Mouse (Mus musculus): ENCODE measurements at regions not wholly inside any gene's neighbourhood (a gene's known extent, or its start where the extent isn't known, plus 50 kb on each side); places are given as distances from the start of the nearest gene placed in this dataset.

DNA sequence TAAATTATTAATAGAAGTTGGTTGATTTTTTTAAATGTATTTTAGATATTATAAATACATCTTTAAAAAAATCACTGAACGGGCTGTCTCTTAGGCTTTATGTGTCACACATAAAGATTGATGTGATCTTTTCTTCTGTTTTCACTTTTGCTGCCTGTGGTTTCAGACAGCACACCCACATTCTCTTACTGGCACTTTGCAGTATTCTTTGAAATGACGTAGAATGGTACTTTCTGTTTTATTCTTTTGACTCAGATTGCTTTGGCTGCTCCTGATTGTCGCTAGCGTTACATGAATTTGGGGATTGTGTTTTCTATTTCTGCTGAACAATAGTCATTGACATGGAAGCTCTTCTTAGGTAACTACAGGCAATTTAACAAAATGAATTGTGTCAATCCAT is 415.4 kb upstream of the Rag2 start:
- H3K9ac ChIP-seq (ENCODE audit: low read depth, low read length) = no peak overlapping the region
- H3K4me1 ChIP-seq (ENCODE audit: control insufficient read depth, insufficient read depth, low read length) = no peaks in the 10 kb centered on the region
- no peak for DNase-seq
- H3K27ac ChIP-seq = no peak overlapping the region
- H3K27me3 ChIP-seq (ENCODE audit: control insufficient read depth, insufficient read depth, low read length) = no peaks in the 10 kb centered on the region
- TF ChIP-seq POLR2A (IDR thresholded peaks at IDR 0.05; ENCODE audit: insufficient read depth, low read depth, low read length) (no peak), EP300 (IDR thresholded peaks at IDR 0.05; ENCODE audit: insufficient read depth, low read depth, low read length) (no peak), CTCF (IDR thresholded peaks at IDR 0.05) (no peak)
- H3K4me3 ChIP-seq = no peak overlapping the region
- no peaks in the 10 kb centered on the region for H3K79me2 ChIP-seq (replicated peaks; ENCODE audit: control insufficient read depth, insufficient read depth, low read length)
- 87% methylated on average over 4 of the region's 4 CpGs for WGBS
- H3K36me3 ChIP-seq (ENCODE audit: control insufficient read depth, insufficient read depth, low read length) = no peaks in the 10 kb centered on the region
- intact Hi-C loops (cut with DNase I) = no loop called here

DNA sequence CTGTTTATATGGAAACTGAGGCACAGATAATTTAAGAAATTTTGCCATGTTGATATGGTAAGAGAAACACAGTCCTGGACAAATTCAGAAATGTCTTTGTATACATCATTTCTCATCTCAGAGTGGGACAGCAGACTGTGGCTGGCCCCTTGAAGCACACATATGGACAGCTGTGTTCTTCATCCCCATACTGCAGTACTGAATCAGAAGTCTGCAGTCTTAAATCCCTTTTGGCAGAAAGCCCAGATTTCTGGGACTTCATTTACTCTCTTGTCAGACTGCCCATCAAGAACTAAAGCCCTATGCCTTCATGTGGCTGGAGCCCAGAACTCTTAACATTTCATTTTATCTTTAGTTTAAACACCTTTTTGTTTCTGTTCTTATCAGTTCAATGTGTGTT is 403.8 kb upstream of the Rag2 start:
- no peak overlapping the region for H3K27ac ChIP-seq
- no peaks in the 10 kb centered on the region for H3K36me3 ChIP-seq (ENCODE audit: control insufficient read depth, insufficient read depth, low read length)
- DNase-seq = no peak
- no peak overlapping the region for H3K4me3 ChIP-seq
- TF ChIP-seq POLR2A (IDR thresholded peaks at IDR 0.05; ENCODE audit: insufficient read depth, low read depth, low read length) (no peak), EP300 (IDR thresholded peaks at IDR 0.05; ENCODE audit: insufficient read depth, low read depth, low read length) (no peak), CTCF (IDR thresholded peaks at IDR 0.05) (no peak)
- intact Hi-C loops (cut with DNase I) = no loop called here
- H3K27me3 ChIP-seq (ENCODE audit: control insufficient read depth, insufficient read depth, low read length) = no peaks in the 10 kb centered on the region
- H3K4me1 ChIP-seq (ENCODE audit: control insufficient read depth, insufficient read depth, low read length) = no peaks in the 10 kb centered on the region
- no peak overlapping the region for H3K9ac ChIP-seq (ENCODE audit: low read depth, low read length)
- no peaks in the 10 kb centered on the region for H3K79me2 ChIP-seq (replicated peaks; ENCODE audit: control insufficient read depth, insufficient read depth, low read length)

DNA sequence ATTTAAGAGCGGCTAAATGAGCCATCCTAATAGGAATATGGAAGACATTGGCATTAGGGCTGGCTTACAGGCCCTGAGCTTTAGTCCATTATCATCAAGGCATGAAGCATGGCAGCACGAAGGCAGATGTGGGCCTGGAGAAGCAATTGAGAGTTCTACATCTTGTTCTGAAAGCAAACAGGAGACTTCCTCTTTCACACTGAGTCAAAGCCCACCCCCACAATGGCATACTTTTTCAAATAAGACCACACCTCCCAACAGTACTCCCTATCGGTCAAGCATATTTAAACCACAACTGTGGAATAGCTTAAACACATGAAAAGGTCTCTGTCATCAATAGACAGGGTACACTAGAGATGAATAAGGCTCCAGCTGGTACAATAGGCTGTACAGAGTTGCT is 381.5 kb upstream of the Rag2 start:
- Histone ChIP-seq H3K79me2 (replicated peaks; ENCODE audit: control insufficient read depth, insufficient read depth, low read length) (no peaks in the 10 kb centered on the region), H3K4me1 (ENCODE audit: control insufficient read depth, insufficient read depth, low read length) (no peaks in the 10 kb centered on the region), H3K9ac (ENCODE audit: low read depth, low read length) (no peak overlapping the region), H3K27ac (no peak overlapping the region), H3K36me3 (ENCODE audit: control insufficient read depth, insufficient read depth, low read length) (no peaks in the 10 kb centered on the region), H3K4me3 (no peak overlapping the region), H3K27me3 (ENCODE audit: control insufficient read depth, insufficient read depth, low read length) (no peaks in the 10 kb centered on the region)
- 83% methylated on average over 3 of the region's 3 CpGs for WGBS
- DNase-seq = no peak
- TF ChIP-seq CTCF (IDR thresholded peaks at IDR 0.05) (no peak), EP300 (IDR thresholded peaks at IDR 0.05; ENCODE audit: insufficient read depth, low read depth, low read length) (no peak)
- intact Hi-C loops (cut with DNase I) = no loop called here

DNA sequence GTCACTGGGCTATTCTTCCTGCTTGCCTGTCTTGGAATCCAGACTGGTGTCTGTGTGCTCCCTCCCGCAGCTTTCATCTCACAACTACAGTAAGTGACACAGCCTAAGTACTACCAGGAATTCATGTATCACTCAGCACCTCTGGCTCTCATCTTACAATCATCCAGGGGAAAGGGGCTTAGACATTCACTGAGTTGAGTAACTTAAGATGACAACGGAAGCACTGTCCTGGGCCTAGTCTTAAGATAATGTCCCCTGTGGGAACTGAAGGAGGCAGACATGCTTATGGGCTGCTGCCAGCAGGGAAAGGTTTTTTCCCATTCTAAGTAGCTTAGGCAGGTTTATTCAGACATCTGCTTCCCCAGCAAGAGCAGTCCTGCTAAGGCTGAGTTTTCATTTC is 377.4 kb upstream of the Rag2 start:
- no peaks in the 10 kb centered on the region for H3K4me1 ChIP-seq (ENCODE audit: control insufficient read depth, insufficient read depth, low read length)
- H3K36me3 ChIP-seq (ENCODE audit: control insufficient read depth, insufficient read depth, low read length) = no peaks in the 10 kb centered on the region
- intact Hi-C loops (cut with DNase I) = no loop called here
- DNase-seq = no peak
- TF ChIP-seq CTCF (IDR thresholded peaks at IDR 0.05) (no peak), POLR2A (IDR thresholded peaks at IDR 0.05; ENCODE audit: insufficient read depth, low read depth, low read length) (no peak), EP300 (IDR thresholded peaks at IDR 0.05; ENCODE audit: insufficient read depth, low read depth, low read length) (no peak)
- no peak overlapping the region for H3K27ac ChIP-seq
- H3K79me2 ChIP-seq (replicated peaks; ENCODE audit: control insufficient read depth, insufficient read depth, low read length) = no peaks in the 10 kb centered on the region
- no peaks in the 10 kb centered on the region for H3K27me3 ChIP-seq (ENCODE audit: control insufficient read depth, insufficient read depth, low read length)
- 30% methylated on average over 2 of the region's 2 CpGs for WGBS
- no peak overlapping the region for H3K4me3 ChIP-seq
- no peak overlapping the region for H3K9ac ChIP-seq (ENCODE audit: low read depth, low read length)

DNA sequence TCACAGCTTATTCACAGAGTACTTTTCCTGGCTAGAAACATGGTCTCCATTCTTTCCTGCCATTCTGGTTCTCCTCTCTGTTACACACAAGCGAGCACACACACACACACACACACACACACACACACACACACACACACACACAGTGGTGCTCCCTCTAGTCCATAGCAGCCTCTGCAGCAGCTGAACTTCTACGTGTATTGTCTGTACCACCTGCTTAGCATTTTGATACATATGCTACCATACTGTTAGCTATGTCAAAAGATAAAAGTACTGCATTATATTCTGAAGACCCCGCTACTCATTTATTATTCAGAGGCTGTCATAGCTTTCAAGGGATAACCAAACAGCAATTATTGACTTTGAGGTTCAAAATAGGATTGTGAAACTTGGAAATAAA is 372.3 kb upstream of the Rag2 start:
- WGBS = 68% methylated on average over 3 of the region's 3 CpGs
- Histone ChIP-seq H3K79me2 (replicated peaks; ENCODE audit: control insufficient read depth, insufficient read depth, low read length) (no peaks in the 10 kb centered on the region), H3K4me3 (no peak overlapping the region), H3K27ac (no peak overlapping the region), H3K27me3 (ENCODE audit: control insufficient read depth, insufficient read depth, low read length) (no peaks in the 10 kb centered on the region), H3K9ac (ENCODE audit: low read depth, low read length) (no peak overlapping the region), H3K4me1 (ENCODE audit: control insufficient read depth, insufficient read depth, low read length) (no peaks in the 10 kb centered on the region), H3K36me3 (ENCODE audit: control insufficient read depth, insufficient read depth, low read length) (no peaks in the 10 kb centered on the region)
- no peak for TF ChIP-seq EP300 (IDR thresholded peaks at IDR 0.05; ENCODE audit: insufficient read depth, low read depth, low read length)
- TF ChIP-seq CTCF (IDR thresholded peaks at IDR 0.05) = no peak
- no peak for TF ChIP-seq POLR2A (IDR thresholded peaks at IDR 0.05; ENCODE audit: insufficient read depth, low read depth, low read length)
- intact Hi-C loops (cut with DNase I) = no loop called here
- no peak for DNase-seq

DNA sequence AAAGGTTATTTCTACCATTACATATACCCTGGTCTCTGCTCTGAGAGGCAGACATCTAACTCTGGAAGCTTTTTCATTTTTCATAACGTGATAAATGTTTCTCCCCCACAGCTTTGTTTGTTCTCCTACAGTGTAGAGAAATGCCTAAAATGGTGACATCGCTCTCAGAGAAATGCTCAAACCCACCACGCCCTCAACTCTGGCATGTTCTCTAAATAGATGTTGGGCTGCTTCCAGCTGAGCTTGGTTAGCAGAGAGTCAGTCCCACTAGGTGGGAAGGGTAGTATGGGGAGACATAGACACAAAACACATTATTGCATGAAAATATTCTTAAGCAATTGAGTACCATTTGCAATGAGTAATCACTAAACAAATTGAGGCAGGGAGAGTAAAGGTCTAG is 368.1 kb upstream of the Rag2 start:
- Histone ChIP-seq H3K27ac (no peak overlapping the region), H3K27me3 (ENCODE audit: control insufficient read depth, insufficient read depth, low read length) (no peaks in the 10 kb centered on the region), H3K79me2 (replicated peaks; ENCODE audit: control insufficient read depth, insufficient read depth, low read length) (no peaks in the 10 kb centered on the region), H3K36me3 (ENCODE audit: control insufficient read depth, insufficient read depth, low read length) (no peaks in the 10 kb centered on the region), H3K4me1 (ENCODE audit: control insufficient read depth, insufficient read depth, low read length) (no peaks in the 10 kb centered on the region), H3K9ac (ENCODE audit: low read depth, low read length) (no peak overlapping the region), H3K4me3 (no peak overlapping the region)
- WGBS = 30% methylated on average over 3 of the region's 3 CpGs
- no peak for DNase-seq
- no peak for TF ChIP-seq POLR2A (IDR thresholded peaks at IDR 0.05; ENCODE audit: insufficient read depth, low read depth, low read length)
- no peak for TF ChIP-seq EP300 (IDR thresholded peaks at IDR 0.05; ENCODE audit: insufficient read depth, low read depth, low read length)
- no peak for TF ChIP-seq CTCF (IDR thresholded peaks at IDR 0.05)
- intact Hi-C loops (cut with DNase I) = no loop called here
